Mouse (Mus musculus): Measurements from ENCODE around the gene Mms22l.
"Not testable (repeated sequence)": the region's sequence is repeated elsewhere in the genome, so short reads cannot be mapped to it uniquely, and the experiment has no call there.

The Mms22l gene

GRCm38 (mm10) chr4:24496116-24496952 lies at the start of gene Mms22l:
Gene Mms22l, plus strand, starts transcription at chr4:24496451.
- DNase-seq (ENCODE audit: low spot score) = peak; percentile 93

- not testable (repeated sequence) for DNase-seq (ENCODE audit: low spot score)
Observed at GRCm38 (mm10) chr4:24484046-24484445, 12.2 kb upstream of the Mms22l start.

GRCm38 (mm10) chr4:24496953-24497319 lies 685 bp downstream of the Mms22l start:
- DNase-seq (ENCODE audit: low spot score) = no peak

GRCm38 (mm10) chr4:24509195-24509594 lies 12.9 kb downstream of the Mms22l start:
- no peak for DNase-seq (ENCODE audit: low spot score)

GRCm38 (mm10) chr4:24536989-24537388 lies 40.7 kb downstream of the Mms22l start:
- DNase-seq (ENCODE audit: low spot score) = no peak

- DNase-seq (ENCODE audit: low spot score) = no peak
Observed at GRCm38 (mm10) chr4:24543421-24543820, 47.2 kb downstream of the Mms22l start.

GRCm38 (mm10) chr4:24544677-24545151 lies 48.5 kb downstream of the Mms22l start:
- DNase-seq (ENCODE audit: low spot score) = no peak

- DNase-seq (ENCODE audit: low spot score) = no peak
Observed at GRCm38 (mm10) chr4:24556116-24556820, 60.0 kb downstream of the Mms22l start.

- no peak for DNase-seq (ENCODE audit: low spot score)
Observed at GRCm38 (mm10) chr4:24557149-24557548, 60.9 kb downstream of the Mms22l start.

GRCm38 (mm10) chr4:24568026-24568425 lies 71.8 kb downstream of the Mms22l start:
- no peak for DNase-seq (ENCODE audit: low spot score)

- no peak for DNase-seq (ENCODE audit: low spot score)
Observed at GRCm38 (mm10) chr4:24568989-24569556, 72.8 kb downstream of the Mms22l start.

- peak; percentile 56 for DNase-seq (ENCODE audit: low spot score)
Observed at GRCm38 (mm10) chr4:24574276-24574675, 78.0 kb downstream of the Mms22l start.

- no peak for DNase-seq (ENCODE audit: low spot score)
Observed at GRCm38 (mm10) chr4:24577594-24577993, 81.3 kb downstream of the Mms22l start.

GRCm38 (mm10) chr4:24582295-24582694 lies 86.0 kb downstream of the Mms22l start:
- DNase-seq (ENCODE audit: low spot score) = no peak

- no peak for DNase-seq (ENCODE audit: low spot score)
Observed at GRCm38 (mm10) chr4:24583997-24584396, 87.7 kb downstream of the Mms22l start.

- no peak for DNase-seq (ENCODE audit: low spot score)
Observed at GRCm38 (mm10) chr4:24594824-24595223, 98.6 kb downstream of the Mms22l start.

GRCm38 (mm10) chr4:24596942-24597611 lies 100.8 kb downstream of the Mms22l start:
- DNase-seq (ENCODE audit: low spot score) = no peak

- DNase-seq (ENCODE audit: low spot score) = no peak
Observed at GRCm38 (mm10) chr4:24598637-24599036, 102.4 kb downstream of the Mms22l start.

- DNase-seq (ENCODE audit: low spot score) = no peak
Observed at GRCm38 (mm10) chr4:24601711-24602110, 105.5 kb downstream of the Mms22l start.

GRCm38 (mm10) chr4:24609085-24609484 lies 112.8 kb downstream of the Mms22l start:
- DNase-seq (ENCODE audit: low spot score) = no peak

GRCm38 (mm10) chr4:24609564-24609963 lies 113.3 kb downstream of the Mms22l start:
- no peak for DNase-seq (ENCODE audit: low spot score)

- DNase-seq (ENCODE audit: low spot score) = peak; percentile 5
Observed at GRCm38 (mm10) chr4:24620005-24620404, 123.8 kb downstream of the Mms22l start.

Data from lung, postnatal 25 days (tissue).